Mouse (Mus musculus) spleen, adult 2 months (tissue): Measurements from ENCODE around the gene Crkl.

Experiments used
- CTCF ChIP-seq: fragments of 200-500 bp; IDR thresholded peaks from 2 replicates; pipeline ENCODE4 v1.5.1; 2011; ENCODE audit warnings: mild to moderate bottlenecking, inconsistent platforms; ENCODE audit not compliant: insufficient read depth, insufficient read length, insufficient replicate concordance; ENCODE audit errors: extremely low read depth
- POLR2A ChIP-seq: fragments of 200-500 bp; IDR thresholded peaks from 2 replicates; pipeline ENCODE4 v1.6.1; 2011; ENCODE audit warnings: low read depth, low read length, inconsistent platforms

DNA sequence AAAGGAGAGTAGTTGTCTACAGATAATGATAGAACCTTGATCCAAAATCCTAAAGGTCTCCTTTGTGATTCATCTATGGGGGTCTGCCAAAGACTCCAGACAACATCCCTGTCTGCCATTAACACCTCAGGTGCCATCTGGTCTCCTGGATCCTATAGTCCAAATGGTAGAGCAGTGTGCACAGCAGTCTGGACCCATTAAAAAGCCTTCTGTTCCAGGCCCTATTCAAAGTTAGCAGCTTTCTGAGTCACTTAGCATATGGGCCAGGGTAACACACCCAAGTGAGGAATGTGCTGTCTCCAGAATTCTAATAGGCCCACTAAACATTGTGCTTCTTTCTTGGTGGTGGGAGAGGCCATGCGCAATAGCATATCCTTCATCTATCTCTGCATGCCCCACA is 5.1 kb downstream of the Crkl start:
- TF ChIP-seq POLR2A = no peak
- TF ChIP-seq CTCF = no peak
